Mouse (Mus musculus): ENCODE measurements at regions not wholly inside any gene's neighbourhood (a gene's known extent, or its start where the extent isn't known, plus 50 kb on each side); places are given as distances from the start of the nearest gene placed in this dataset.

GRCm38 (mm10) chr7:70699391-70699790 lies 332.9 kb upstream of the Nr2f2 start:
- intact Hi-C loops (cut with DNase I): no loop called here
- DNase-seq (ENCODE audit: extremely low spot score in 1 of 2, low spot score in 2 of 2): no peak

DNA sequence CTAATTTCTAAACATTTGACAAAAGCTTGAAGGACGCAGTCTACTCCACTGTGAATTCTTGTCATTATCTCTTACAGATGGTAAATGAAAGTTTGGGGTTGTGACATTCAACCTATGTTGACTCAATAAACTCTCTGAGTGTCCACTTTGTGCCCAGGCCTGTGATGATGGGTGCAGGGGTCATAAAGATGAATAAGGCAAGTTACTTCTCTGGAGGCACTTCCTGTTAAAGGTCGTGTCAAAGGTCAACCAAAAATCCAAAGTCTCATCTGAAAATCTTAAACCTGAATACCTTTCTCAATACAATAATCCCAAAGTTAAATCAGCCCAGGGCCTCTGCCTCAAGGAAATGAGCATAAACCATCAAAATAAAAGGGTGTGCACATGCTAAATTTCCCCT lies 332.5 kb upstream of the Nr2f2 start:
- DNase-seq (ENCODE audit: extremely low spot score in 1 of 2, low spot score in 2 of 2): no peak
- intact Hi-C loops (cut with DNase I): no loop called here

GRCm38 (mm10) chr7:70692160-70692559 lies 325.6 kb upstream of the Nr2f2 start:
- intact Hi-C loops (cut with DNase I): no loop called here
- no peak for DNase-seq (ENCODE audit: extremely low spot score in 1 of 2, low spot score in 2 of 2)

GRCm38 (mm10) chr7:70690845-70691244 lies 324.3 kb upstream of the Nr2f2 start:
- DNase-seq (ENCODE audit: extremely low spot score in 1 of 2, low spot score in 2 of 2): no peak
- intact Hi-C loops (cut with DNase I): no loop called here

DNA sequence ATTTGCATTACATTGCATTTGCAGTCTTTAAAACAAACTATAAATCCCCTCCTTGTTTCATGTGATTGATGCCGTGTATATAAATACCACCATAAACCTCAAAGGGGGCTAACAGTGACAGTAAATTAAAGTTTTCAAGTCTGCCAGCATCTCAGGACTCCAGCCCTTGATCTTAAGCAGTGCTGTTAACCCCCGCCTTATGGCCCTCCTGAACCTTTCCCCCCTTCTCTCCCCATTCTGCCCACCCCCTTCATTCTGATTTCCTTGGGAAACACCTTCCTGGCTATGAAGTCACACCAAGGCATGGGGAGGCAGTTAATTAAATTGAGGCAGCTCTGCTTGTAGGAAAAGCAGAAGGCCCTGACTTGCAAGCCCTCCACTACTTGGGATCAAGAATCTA lies 302.5 kb upstream of the Nr2f2 start:
- intact Hi-C loops (cut with DNase I): no loop called here
- no peak for DNase-seq (ENCODE audit: extremely low spot score in 1 of 2, low spot score in 2 of 2)

DNA sequence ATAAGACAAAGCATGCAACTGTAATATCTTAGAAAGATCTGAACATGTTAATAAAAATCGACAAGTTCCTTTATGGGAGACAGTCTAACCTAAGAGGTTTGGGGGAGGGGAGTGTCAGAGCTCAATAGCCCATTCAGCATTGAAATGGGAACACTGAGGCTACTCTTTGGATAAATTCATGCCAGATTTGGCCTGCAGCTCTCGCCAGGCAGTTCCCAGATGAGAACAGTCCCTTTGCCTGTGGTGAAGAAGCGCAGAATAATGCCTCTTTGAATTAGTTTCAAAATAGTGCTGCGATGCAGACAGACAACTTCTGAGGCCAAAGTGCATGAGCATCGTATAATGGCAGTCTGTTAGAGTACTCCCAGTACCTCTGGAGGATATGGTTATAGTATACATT lies 293.6 kb upstream of the Nr2f2 start:
- DNase-seq (ENCODE audit: extremely low spot score in 1 of 2, low spot score in 2 of 2): peak in 1 of 2 experiments; percentile 13
- intact Hi-C loops (cut with DNase I): no loop called here

DNA sequence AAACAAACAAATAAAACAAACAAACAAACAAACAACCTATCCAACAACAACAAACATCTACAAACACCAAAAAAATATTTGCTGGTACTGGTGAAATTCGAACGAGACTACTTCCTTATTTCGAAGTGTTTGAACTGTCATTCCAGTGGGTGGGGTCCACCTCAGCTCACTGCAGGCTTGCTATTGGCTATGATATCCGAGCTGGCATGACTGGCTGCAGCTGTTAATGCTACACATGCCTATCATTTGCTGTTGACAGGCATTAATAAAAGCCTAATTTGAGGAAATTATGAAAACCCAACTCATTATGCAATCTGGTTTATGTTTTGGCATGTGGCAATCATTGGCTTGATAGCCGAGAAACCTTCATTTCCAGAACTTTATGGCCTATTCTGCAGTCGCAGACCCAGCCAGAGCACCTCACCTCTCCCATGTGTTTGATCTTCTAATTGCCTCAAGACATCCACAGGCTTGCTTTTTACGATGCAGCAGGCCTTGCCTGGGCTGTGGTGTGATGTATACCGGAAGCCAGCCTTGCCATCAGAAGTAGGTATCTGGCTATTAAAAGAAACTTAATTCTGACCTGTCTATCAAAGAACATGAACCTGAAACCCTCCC lies 283.3 kb upstream of the Nr2f2 start:
- intact Hi-C loops (cut with DNase I): no loop called here
- DNase-seq (ENCODE audit: extremely low spot score in 1 of 2, low spot score in 2 of 2): no peak

- DNase-seq (ENCODE audit: extremely low spot score in 1 of 2, low spot score in 2 of 2): no peak
- intact Hi-C loops (cut with DNase I): no loop called here
Measured at GRCm38 (mm10) chr7:70646801-70647200, 280.3 kb upstream of the Nr2f2 start.

GRCm38 (mm10) chr7:70643694-70644301 lies 277.3 kb upstream of the Nr2f2 start:
- no peak for DNase-seq (ENCODE audit: extremely low spot score in 1 of 2, low spot score in 2 of 2)
- intact Hi-C loops (cut with DNase I): no loop called here

DNA sequence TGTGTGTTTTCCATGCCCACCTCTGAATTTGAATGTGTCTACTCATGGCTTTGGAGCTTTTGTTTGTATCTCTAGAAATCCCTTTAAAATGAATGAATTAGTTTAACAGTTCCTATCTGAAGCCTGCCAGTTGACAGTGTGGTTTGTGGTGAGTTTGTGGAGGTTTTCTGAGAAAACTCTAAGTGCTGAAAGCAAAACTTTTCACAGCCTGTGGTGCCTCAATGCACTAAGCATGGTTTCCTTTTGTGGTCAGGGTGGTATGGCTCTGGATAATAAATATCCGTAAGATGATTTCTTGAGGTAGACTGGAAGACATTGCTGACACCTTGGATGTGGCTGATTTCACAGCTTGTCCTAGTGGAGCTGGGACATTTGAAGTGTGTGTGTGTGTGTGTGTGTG lies 276.5 kb upstream of the Nr2f2 start:
- intact Hi-C loops (cut with DNase I): no loop called here
- no peak for DNase-seq (ENCODE audit: extremely low spot score in 1 of 2, low spot score in 2 of 2)

- DNase-seq (ENCODE audit: extremely low spot score in 1 of 2, low spot score in 2 of 2): no peak
- intact Hi-C loops (cut with DNase I): no loop called here
Measured at GRCm38 (mm10) chr7:70641217-70641616, 274.7 kb upstream of the Nr2f2 start.

DNA sequence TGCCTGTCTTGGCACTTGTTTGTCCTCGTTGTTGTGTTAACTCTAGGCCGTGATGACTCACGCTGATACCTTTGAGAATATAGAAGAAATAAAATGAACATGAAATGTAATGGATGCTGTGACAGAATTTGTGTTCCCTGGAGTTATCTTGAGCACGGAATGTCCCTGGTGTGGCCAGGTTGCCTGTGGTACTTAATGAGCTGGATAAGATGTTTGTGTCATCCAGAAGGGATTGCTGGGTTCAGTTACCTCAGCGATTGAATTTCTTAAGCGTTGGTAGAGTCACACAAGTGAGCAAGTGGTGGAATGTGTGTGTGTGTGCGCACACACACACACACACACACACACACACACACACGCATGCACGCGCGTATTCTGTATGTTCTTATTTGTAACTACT lies 274.0 kb upstream of the Nr2f2 start:
- no peak for DNase-seq (ENCODE audit: extremely low spot score in 1 of 2, low spot score in 2 of 2)
- intact Hi-C loops (cut with DNase I): no loop called here

- intact Hi-C loops (cut with DNase I): no loop called here
- DNase-seq (ENCODE audit: extremely low spot score in 1 of 2, low spot score in 2 of 2): no peak
Measured at GRCm38 (mm10) chr7:70638161-70638560, 271.6 kb upstream of the Nr2f2 start.

DNA sequence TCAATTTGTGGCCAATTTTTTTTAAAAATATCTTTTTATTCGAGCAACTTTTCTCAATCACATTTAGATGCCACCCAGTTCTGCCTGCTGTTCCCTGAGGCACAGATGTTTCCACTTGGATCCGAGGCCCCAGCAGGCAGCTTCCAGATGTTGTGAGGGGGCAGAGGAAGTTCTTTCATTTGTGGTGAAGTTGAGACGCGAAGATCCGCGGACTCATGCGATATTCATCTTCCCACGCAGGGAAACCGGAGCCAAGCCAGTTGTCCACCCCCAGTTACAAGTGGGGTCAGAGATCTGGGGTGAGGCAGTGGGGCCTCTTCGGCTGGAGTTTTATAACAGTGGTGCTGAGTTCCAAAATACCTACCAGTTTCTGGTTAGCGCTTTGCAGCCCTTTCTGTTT lies 267.5 kb upstream of the Nr2f2 start:
- intact Hi-C loops (cut with DNase I): no loop called here
- DNase-seq (ENCODE audit: extremely low spot score in 1 of 2, low spot score in 2 of 2): peak in 1 of 2 experiments; percentile 27

DNA sequence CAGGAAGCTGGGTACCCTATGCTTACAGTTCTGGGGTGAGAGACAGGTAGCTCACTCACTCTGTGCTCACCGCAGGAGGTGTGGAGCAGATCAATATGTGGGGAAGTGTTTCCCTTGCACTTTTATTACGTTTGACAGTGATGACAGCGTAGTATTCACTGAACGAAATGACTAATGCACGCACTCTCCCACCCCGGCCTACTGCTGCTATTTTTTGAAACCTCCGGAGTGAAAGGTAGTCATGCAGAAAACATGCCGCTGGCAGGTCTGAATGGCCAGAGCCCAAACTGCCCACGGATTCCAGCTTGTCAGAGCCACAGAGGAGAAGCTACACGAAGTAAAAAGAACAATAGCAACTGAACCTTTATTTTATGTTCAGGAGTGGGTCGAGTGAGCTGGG lies 267.0 kb upstream of the Nr2f2 start:
- no peak for DNase-seq (ENCODE audit: extremely low spot score in 1 of 2, low spot score in 2 of 2)
- intact Hi-C loops (cut with DNase I): no loop called here

GRCm38 (mm10) chr7:70625643-70626231 lies 259.2 kb upstream of the Nr2f2 start:
- intact Hi-C loops (cut with DNase I): no loop called here

DNA sequence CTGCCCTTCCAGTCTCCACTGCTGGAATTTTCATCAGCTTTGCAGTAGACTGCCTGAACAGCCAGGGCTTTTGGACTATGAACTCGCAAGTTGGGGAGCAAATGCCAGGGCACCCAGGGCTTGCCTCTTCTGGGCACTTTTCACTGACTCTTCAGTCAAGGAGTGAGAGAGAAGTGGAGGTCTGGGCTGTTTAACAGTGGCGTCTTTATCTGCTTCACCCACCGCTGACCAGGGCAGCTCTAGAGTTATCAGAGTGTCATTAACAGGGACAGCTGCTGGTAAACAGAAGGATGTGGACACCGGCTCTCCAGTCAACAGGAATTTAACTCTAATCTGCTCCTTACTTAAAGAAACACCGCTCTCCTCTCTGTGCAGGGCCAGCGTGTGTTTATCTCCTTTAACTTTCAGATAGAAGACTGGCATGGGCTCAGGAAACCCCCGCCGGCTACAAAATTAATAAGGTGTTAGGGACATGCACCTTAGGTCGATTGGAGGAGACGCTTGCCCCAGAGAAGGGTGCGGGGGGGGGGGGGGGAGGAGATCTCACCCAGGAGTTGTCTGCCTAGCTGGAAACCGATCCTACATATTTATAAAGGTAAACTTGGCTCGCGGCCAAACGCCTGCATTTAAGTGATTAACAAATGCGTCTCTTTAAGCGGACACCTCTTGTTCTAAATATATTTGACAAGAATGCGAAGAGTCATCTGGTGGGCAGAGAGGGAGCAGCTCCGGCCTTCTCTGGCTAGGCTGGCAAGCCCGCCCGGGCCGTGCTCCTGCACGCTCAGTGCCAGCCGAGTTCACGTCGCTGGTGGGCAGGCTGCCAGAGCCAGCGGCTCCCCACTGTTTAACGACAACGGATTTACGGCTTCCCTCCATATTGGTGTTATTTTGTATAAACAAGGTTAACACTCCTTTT lies 258.4 kb upstream of the Nr2f2 start:
- DNase-seq (ENCODE audit: extremely low spot score in 1 of 2, low spot score in 2 of 2): peak in 1 of 2 experiments; percentile 63
- intact Hi-C loops (cut with DNase I): no loop called here

More at GRCm38 (mm10) chr7:70625643-70626231, 259.2 kb upstream of the Nr2f2 start:
- DNase-seq (ENCODE audit: extremely low spot score in 1 of 2, low spot score in 2 of 2): no peak

DNA sequence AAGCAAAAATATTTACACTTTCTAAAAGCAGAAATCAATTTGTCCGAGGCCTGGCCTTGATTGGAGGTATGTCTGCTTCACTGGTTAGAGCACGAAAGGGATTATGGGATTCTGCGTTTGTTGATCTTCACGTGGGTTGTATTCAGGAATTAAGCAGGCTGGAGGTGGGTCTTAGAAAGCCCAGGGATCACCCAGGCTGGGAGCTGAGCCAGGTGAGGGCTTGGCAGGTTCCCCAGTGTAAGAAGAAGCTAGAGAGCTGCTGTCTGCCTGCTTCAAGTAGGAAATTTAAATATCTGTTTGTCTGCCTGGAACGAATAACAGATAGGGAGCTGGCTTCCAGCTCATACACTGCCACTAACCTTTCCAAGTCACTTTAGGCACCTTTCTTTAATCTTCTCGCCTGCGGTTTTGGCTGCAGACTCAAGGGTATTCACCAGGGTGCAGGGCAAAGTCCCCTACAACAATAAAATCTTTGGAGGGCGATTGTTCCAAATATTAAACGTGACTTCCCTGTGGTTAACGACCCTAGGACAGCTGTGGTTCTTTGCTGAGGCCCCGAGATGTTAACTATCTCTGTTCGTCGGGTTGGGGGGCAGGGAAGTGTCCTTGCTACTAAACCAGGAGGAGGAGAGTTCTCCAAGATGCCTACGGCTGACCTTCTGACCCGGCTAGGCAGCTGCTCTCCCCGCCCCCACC lies 257.6 kb upstream of the Nr2f2 start:
- DNase-seq (ENCODE audit: extremely low spot score in 1 of 2, low spot score in 2 of 2): peak in 1 of 2 experiments; percentile 43
- intact Hi-C loops (cut with DNase I): no loop called here

DNA sequence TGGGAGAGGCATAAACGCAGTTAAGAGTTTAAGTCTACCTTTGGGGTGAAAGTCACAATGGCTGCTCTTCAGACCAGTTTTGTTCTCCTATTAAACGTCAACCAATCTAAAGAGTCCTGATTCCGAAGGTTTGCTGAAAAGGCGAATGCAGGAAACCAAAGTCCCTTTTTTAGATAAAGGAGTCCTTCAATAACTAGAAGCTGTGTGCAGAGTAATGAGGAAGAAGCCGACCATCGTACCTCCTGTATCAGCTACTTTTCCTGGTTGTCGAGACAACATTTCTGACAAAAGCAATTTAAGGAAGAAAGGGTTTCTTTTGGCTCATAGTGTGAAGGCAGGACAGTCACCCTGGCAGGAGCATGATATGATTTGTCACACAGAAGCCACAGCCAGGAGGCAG lies 252.9 kb upstream of the Nr2f2 start:
- intact Hi-C loops (cut with DNase I): no loop called here
- no peak for DNase-seq (ENCODE audit: extremely low spot score in 1 of 2, low spot score in 2 of 2)
